Mouse (Mus musculus) gastrocnemius, postnatal 10 days (tissue): Measurements from ENCODE around the gene Eif2ak4. TPM values are rescaled to one million over a fixed set of nuclear protein-coding genes. Genes with fewer than 3 reads are reported as not detected.
A peak's percentile ranks its signal among the peaks of the same experiment; 100 is the strongest.

Experiments used
- DNase-seq: peaks from one replicate; pipeline ENCODE4 v3.0.0; 2021; ENCODE audit warnings: mixed read lengths
- total RNA-seq, 2 experiments: library from RNA; stranded (reverse); gene quantifications; 2 replicates each; pipeline ENCODE4 v1.2.3; 2021

Eif2ak4 gene
- total RNA-seq, 2 experiments from 2014 or later = 5.4 to 8.1 TPM

DNA sequence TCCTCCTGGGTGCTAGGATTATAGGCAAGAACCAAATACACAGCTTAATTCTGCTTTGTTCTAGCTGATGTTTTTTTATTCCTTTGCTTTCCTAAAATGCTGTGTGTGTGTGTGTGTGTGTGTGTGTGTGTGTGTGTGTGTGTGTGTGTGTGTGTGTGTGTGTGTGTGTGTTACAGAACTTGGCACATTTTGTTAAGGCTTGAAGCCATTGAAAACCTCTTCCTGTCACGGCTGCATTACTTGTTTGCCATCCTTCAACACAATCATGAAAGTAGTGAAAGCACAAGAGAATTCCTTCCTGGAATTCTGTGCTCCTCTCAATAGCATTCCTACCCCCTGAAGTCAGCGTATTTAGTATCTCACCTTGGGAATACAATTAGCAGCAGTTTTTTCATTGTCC is 77.5 kb downstream of the Eif2ak4 start:
- DNase-seq = no peak

DNA sequence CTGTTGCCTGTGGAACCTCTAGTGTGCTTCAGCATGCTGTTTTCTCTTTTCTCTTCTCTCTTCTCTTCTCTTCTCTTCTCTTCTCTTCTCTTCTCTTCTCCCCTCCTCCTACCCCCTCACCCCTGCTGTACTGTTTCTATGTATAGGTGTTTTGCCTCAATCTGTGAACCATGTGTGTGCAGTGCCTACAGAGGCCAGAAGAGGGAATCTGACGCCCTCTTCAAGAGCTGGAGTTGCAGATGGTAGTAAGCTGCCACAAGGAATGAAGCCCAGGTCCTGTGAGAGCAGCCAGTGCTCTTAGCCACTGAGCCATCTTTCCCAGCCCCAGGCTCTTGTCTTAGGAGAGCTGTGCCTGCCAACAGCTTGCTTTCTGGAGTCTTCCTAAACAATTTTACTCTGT is 78.2 kb downstream of the Eif2ak4 start:
- no peak for DNase-seq

DNA sequence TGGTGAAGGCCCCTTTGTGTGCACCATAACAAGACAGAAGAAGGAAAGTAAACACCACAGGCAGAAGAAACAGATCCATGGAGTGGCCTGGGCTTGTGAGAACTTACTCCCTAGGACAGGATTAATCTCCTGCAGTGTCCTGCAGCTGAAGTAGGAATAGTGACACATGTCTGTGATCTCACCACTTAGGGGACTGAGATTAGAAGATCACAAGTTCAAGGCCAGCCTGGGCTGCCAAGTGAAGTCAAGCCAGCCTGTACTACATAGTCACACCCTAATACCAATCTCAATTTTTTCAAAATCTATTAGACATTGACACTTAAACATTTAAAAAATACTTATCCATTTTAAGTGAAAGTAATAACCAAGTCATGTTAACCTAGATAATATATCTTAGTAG is 79.9 kb downstream of the Eif2ak4 start:
- DNase-seq = no peak

DNA sequence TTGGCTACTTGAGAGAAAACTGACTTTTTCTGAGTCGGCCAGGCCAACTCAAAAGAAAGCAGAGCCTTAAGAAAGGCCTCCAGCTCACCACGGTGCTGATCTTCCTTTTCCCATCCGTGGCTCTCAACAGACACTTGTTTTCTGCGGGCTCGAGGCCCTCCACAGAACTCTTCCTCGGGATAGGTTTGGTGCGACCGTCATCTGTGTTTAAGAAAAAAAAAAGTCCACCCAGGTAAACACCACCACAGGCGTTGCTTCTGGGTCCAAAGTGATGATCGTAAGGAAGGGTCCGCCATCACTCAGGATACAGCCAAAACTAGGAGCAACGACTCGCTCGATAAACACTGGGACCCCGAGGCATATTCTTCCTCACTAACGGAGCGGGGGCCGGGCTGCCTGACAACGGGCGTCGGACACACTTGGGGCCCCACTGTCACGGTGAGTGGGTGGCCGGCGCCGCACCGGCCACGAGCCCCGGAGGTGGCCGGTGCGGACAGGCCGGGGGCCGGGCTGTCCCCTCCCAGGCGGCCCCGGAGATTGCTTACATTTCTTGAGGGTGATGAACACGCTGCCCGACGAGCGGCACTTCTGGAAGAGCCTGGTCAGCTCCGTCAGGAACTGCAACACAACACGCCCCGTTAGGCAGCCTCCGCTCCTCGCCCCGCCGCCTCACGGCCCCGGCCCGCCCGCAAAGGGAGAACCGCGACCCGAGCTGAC is 90.6 kb downstream of the Eif2ak4 start:
- no peak for DNase-seq

DNA sequence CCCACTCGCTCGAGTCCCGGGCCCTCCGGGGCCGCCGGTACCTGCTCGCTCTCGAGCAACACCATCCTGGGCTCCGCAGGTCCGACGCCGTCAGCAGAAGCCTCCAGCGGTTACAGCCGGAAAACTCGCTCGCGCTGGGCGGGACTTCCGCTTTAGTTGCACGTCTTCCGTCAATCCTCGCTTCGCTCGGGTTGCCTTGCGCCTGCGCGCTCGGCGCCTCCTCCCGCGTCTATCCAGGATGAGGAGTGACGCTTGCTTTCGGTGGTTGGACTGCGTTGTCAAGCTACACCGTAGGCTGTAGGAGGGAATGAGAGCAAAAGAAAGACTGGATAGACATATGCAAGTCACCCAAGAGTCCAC is 91.1 kb downstream of the Eif2ak4 start, which contains the start of gene Srp14:
Srp14 (minus strand) TSS at position 162 of the 360 bp plus-strand sequence.
- peak; percentile 94 for DNase-seq

DNA sequence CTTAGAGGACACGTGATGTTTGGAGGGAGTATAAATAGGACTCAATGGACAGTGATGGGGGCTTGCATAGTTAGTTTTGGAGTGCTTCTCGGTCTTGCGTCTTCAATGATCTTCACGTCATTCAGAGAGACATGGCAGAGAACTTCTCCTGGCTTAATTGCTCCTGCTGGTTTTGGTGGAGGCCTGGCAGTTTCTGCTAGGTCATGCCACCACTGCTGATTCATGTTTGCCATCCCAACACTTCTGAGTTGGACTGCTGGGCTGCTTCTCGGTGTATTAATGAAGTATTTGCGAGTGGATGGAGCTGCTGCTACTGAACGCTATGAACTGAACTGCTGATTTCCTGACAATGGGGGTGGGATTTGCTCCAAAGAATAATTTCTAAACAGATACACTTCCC is 92.5 kb downstream of the Eif2ak4 start:
- DNase-seq = no peak

DNA sequence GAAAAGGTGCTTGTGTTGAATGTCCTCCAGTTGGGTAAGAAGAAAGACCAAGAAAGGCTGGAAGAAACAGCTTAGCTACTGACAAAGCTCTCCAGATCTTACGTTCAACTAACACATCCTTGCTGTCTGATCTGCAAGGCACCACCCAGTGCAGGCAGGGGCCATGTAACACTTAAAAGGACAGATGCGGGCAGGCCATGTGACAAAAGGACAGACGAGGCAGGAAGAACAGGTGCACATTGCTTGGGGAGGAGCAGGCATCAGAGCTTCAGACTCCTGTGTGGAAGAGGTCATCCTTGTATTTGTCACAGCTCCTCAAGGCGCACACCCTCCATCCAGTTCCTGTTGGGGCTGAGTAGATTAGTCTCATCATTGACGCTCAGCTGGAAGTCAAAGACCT is 94.6 kb downstream of the Eif2ak4 start:
- DNase-seq = no peak

DNA sequence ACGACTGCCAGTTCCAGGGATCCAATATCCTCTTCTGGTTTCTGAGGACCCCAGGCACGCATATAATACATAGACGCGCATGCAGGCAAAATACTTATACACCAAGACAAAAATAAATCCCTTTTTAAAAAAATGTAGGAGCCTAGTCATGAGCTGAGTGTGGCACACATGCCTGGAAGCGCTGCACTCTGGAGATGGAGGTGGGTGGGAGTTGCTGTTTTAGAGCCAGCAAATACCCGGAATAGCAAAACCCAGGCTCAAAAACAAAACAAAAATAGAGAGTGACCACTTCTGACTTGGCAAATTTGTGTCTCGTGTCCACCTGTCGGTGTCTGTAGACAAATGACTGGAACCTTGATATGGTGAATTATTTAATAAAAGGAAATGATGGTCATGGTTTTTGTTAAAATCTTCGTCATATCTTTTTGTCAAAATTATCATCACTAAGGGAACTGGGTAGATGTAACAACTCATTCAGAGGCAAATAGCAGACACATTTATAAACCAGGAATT is 96.0 kb downstream of the Eif2ak4 start:
- no peak for DNase-seq

DNA sequence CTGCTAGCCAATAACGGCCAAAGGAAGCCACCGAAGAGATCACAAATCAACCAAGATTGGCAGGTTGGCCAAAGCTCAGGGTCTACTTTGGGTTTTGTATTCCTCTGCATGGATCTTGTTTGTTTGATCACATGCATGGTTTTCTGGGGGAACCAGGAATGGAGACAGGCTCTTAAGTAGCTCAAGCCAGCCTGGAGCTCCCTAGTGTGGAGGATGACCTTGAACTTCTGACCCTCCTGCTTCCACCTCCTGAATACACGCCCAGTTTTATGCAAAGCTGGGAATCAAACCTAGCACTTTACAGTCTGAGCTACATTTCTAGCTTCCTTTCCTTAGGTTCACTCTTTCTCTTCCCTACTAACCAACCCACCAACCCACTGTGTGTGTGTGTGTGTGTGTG is 97.0 kb downstream of the Eif2ak4 start:
- no peak for DNase-seq

DNA sequence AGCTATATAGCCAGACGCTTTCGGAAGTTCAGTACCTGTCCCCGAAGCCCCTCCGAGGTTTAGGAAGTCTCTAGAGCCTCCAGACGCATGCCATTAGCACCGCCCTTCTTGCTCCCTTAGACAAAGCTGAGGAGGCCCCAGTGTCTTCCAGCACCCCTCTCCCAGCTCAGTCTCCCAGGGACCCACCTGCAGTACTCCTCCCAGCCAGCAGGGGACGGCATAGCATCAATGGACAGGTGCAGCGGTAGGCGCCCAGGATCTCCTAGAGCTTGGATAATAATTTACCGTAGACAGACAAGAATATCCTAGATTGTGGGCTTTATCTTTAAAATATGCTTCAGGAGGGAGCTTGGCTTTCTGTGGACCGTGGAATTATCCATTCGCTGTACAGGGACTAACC is 98.5 kb downstream of the Eif2ak4 start:
- DNase-seq = peak; percentile 91

DNA sequence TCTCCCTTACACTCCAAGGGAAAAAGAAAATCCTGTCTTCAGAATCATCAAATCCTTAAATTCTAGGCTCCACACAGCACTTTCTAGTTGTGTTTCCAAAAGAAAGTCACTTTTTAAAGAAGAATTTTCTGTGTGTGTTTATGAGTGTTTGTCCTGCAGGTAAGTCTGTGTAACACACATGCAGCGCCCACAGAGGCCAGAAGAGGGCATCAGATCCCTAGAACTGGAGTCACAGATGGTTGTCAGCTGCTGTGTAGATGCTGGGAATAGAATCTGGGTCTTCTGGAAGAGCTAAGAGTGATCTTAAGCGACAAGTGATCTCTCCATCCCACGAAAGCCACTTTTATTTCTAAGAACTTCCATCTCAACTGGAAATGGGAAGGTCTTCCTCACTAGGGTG is 99.4 kb downstream of the Eif2ak4 start:
- DNase-seq = peak; percentile 34

DNA sequence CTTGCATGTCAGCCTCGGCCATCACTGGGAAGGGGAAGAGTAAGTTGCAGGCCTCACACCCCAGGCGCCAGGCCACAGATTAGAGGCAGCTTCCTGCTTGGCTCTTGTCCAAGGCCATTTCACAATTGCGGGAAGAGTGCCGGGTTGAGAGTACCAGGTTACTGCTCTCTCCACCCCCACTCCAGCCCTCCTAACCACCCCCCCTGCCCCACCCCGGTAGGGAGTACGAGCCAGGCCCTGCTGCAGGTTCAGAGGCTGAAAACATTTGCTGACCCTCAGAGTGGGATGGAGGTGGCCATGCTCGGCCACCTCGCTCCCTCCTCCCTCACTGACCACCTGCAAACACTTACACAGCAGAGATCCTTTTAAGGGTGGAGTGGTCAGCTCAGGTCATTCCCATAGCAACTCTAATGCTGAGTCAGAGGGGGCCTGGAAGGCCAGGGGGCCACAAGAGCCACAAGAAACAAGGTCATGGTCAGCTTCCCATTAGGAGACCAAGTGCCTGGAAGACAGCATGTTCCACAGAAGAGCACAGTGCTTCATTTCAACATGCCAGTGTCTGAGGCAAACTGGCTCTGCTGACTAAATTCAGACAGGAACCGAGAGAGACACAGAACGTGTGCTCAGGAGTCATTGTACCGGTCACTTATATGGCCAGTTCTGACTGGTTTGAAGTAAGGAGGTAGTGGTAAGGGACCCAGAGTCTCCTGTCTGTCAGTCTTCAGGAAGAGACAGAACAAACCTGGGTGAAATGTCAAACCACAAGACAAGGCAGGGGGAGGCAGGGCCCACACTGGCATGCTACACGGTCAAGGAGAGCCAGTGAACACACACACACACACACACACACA is 102.0 kb downstream of the Eif2ak4 start:
- DNase-seq = peak; percentile 39

DNA sequence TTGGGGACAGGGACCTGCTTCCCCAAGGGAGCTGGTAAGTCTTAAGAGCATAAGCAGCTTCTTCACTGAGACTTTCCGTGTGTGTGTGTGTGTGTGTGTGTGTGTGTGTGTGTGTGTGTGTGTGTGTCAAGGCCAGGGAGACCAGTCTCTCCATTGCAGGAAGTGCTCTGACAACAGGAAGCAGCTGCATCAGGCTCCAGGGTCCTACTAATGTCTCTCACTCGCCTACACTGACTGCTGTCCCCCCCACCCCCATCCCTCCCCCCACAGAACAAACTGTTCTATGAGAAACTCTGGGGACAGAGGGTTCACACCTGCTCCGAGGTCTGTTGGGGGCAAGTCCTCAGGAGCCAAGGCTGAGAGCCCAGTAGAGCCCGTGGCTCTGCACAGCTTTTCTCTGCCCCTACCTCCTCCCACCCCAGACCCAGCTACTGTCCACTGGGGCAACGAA is 102.9 kb downstream of the Eif2ak4 start:
- peak; percentile 31 for DNase-seq

DNA sequence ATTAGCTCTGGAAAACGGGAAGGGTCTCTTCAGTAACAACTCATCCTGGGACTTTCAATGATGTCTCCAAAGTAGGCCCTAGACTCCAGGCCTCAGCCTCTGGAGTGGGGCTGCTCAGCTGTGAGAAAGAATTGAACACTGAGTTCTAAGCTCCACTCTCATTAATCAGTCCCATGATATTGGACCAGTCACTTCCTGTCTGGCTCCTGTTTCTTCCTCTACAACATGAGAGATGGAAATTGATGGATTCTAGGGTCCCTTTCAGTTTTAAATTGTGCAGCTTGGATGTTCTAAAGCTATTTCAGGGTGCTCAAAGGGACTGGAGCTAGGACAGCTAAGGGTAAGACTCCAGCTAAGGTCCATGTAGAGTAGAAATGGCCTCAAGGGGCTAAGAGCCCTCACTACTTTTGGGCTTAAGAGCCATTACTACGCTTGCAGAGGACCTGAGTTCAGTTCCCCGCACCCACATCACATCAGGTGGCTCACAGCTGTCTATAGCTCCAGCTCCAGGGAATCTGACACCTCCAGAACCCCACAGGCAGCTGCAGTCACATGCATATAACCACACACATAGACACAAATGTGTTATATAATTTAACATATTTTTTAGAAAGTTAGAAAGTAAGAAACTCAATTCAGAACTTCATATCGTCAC is 103.5 kb downstream of the Eif2ak4 start:
- DNase-seq = no peak

DNA sequence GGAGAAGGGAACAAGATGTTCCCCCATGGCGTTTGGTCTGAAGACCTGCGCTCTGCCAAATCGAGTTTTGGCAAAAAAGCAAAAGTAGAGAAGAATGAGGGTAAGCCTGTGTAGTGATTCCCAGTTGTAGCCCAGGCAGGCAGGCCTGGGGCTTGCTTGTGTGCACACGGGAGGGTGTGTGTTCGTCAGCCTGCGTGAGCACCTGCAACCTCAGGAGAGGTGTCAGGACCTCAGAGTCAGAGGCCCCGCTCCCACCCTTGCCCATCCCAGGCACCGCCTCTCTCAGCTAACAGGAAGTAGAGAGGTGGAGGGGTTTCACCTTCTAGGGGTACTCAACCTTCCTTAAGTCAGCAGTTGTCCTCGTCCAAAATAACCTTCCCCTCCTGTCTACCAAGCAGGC is 106.6 kb downstream of the Eif2ak4 start:
- no peak for DNase-seq

DNA sequence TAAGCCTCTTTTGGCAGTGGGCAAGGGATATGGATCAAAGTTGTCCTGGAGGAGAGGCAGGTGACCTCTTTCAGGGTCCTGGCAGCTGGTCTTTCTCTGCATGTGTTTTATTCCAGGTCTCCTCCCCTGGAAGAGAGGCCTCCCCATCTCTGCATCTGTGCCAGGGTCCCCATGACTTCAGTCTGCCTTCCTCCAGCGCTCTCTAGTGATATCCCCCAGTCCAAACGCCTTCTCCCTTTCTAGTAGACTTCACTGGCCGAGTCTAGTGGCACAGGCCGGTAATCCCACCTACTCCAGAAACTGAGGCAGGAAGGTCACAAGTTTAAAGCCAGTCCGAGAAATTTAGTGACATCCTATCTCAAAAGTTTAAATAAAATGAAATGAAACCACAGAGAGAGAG is 109.5 kb downstream of the Eif2ak4 start:
- DNase-seq = no peak

DNA sequence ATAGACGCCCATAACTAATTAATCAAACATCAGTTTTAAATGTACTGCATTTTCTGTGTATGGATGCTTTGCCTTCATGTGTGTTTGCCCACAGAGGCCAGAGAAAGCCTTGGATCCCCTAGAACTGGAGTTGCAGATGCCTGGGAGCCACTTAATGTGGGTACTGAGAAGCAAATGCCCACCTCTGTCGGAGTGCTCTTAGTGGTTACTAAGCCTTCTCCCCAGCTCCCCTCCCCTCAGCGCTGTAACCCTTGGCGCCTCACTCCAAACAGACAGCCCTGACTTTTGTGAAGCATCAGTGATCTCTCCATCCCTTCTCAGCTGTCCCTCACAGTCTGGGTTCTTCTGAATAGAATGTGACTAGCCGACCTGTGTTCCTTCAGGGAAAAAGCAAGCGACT is 110.1 kb downstream of the Eif2ak4 start:
- DNase-seq = no peak

DNA sequence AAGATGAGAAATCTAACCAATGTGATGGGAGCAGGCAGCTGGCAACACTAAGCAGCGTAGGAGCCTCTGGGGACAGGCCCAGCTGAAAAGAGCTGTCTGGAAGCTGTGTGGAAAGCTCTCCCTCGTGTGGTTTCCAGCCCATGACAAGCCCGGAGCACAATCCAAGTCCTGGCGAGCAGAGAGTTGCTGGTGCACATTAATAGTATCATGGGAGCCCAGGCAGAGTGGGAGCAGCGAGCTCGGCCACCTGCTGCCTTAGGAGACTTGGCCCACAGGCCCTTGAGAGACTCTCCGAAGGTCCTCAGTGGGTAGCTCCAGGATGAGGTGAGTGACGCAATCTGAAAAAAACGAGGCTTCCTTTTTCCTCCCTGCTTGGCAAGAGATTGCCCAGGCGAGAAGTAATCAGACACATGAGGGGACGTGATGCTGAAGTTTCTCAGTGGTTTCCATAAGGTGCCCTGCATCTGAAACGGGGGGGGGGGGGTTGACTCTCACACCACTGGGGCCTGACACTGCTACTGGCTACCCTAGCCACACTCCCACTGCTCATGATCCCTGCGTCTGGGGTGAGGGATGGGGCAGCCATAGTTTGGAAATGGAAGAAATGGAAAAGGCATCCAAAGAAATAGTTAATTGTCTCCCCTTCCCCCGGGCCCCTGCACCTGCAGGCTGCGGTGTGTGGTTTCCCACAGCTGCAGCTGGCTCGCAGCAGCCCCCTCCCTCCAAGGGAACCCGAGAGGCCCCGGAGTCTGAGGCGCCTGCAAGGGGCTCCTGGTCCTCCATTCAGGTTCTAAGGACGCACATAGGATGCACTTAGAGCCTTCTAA is 110.9 kb downstream of the Eif2ak4 start:
- peak; percentile 56 for DNase-seq

DNA sequence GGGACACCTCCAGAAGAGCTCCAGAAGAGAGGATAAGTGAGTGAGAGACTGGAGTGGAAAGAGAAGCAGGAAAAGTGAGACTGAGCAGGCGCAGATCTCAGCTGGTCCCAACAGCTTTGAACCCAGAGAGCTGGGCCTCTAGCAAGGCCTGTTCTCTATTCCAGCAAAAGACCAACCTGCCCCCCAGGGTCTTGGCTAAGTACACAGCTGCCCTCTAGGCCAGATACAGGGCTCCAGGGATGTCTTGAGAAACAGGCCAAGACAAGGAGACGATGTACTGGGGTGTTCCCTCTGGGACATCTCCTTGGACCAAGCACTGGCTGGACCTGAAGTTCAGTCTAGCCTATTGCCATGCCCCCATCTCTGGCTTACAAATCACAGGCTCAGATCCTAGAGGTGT is 111.8 kb downstream of the Eif2ak4 start:
- no peak for DNase-seq

DNA sequence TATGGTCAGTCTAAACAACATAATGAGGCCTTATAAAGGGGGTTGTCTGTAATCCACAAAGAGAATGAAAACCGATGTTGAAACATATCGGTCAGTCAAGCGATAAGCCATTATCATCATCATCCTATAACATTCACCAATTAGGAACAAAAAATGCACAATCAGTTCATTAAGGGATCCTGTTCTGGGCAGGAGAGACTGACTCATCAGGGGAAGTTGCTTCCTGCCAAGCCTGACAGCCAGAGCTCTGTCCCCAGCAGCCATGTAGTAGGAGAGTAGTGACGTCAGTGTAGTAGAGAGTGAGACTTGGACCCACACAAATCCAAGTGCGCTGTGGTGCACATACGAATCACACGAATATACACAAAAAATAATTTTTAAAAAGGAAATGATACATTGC is 118.7 kb downstream of the Eif2ak4 start:
- no peak for DNase-seq

DNA sequence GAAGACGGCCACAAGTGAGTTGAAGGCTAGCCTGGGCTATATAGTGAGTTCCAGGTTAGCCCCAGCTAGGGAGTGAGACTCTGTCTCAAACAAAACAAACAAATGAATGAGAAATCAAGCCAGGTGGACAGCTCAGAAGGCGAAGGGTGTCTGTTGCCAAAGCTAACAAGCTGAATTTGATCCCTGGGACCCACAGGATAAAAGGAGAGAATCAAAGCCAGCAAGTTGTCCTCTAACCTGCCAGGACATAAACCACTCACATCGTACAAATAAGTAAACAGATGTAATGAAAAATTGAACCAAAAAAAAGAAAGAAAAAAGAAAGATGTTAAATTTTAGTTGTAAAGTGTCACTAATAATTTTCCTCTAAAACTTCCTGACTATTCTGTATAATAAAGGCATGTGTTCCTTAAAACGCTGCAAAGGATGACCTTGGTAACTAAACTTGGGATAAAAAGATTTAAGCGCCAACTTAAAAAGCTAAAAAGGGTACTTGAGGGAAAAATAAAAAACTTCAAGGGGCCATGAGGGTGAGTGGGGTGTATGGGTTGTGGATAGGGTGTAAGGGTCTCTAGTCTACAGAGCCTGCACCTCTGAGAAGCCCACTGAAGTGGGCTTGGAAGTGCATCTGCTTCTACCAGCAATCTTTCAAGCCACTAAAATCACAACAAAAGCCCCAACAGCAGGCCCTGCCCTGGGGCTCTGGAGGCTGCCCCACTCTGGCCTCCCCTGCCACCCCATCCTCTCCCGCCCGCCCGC is 121.4 kb downstream of the Eif2ak4 start:
- no peak for DNase-seq
